Mouse (Mus musculus): ENCODE results near the gene Olfr128.
"Not testable (repeated sequence)": the region's sequence is repeated elsewhere in the genome, so short reads cannot be mapped to it uniquely, and the experiment has no call there.

Gene Olfr128

GRCm38 (mm10) chr17:37920248-37920647 is at the start of gene Olfr128:
TSS of gene Olfr128 (plus strand) at chr17:37920548.
- no peak for DNase-seq (ENCODE audit: low read depth, low spot score)

- no peak for DNase-seq (ENCODE audit: low read depth, low spot score)
Measured at GRCm38 (mm10) chr17:37873830-37874229, 46.5 kb upstream of the Olfr128 start.

- DNase-seq (ENCODE audit: low read depth, low spot score) = no peak
Measured at GRCm38 (mm10) chr17:37900137-37900536, 20.2 kb upstream of the Olfr128 start, which contains the start of gene Olfr127. TSS of gene Olfr127 (plus strand) at chr17:37900437.

- not testable (repeated sequence) for DNase-seq (ENCODE audit: low read depth, low spot score)
Measured at GRCm38 (mm10) chr17:37906821-37907220, 13.5 kb upstream of the Olfr128 start.

GRCm38 (mm10) chr17:37952979-37953378 is 32.6 kb downstream of the Olfr128 start, which contains the start of gene Olfr761:
TSS of gene Olfr761 (minus strand) at chr17:37953079.
- DNase-seq (ENCODE audit: low read depth, low spot score) = no peak

- no peak for DNase-seq (ENCODE audit: low read depth, low spot score)
Measured at GRCm38 (mm10) chr17:37973591-37973990, 53.2 kb downstream of the Olfr128 start.

Measured in telencephalon, adult 2 months (tissue).